Mouse (Mus musculus) neural tube, embryonic 10.5 days (tissue): ENCODE measurements around the gene Myo1f.

Experiments
- DNase-seq: peaks from one replicate; pipeline ENCODE4 v3.0.0-alpha.2; 2017; ENCODE audit warnings: low spot score; ENCODE audit errors: extremely low spot score

Myo1f gene

GRCm38 (mm10) chr17:33555223-33555855 is at the start of gene Myo1f:
Gene Myo1f (plus strand): TSS chr17:33555707.
- DNase-seq = no peak

DNA sequence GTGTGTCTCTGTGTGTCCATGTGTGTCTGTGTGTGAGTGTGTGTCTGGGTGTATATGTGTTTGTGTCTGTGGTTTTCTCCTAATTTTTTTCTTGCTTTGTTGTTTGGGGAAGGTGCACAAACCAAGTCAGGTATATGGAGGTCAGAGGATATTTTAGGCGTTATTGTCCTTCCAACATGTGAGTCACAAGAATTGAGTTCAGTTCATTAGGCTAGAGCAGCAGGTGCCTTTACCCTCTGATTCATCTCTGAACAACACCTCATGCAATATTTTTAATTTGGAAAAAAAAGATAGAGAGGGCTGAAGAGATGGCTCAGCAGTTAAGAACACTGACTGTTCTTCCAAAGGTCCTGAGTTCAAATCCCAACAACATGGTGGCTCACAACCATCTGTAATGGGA is 47.1 kb upstream of the Myo1f start:
- DNase-seq = no peak

DNA sequence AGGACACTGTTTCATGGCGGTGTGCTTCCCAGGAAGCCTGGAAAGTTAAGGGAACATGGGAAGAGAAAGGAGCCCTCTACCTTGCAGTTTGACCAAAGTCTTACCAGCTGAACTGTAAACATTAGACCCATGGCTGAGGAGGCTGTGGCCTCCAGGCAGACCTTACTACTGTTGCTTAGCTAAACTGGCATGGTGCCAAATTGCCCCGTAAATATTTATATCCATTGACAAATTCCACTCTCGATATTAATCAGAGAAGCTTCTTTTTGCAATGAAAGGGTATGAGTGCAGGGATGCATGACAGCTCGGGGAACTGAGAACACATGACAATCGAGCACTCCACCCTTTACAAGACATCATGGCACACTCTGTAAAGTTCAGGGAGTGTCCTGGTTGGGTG is 45.3 kb upstream of the Myo1f start:
- DNase-seq = no peak

DNA sequence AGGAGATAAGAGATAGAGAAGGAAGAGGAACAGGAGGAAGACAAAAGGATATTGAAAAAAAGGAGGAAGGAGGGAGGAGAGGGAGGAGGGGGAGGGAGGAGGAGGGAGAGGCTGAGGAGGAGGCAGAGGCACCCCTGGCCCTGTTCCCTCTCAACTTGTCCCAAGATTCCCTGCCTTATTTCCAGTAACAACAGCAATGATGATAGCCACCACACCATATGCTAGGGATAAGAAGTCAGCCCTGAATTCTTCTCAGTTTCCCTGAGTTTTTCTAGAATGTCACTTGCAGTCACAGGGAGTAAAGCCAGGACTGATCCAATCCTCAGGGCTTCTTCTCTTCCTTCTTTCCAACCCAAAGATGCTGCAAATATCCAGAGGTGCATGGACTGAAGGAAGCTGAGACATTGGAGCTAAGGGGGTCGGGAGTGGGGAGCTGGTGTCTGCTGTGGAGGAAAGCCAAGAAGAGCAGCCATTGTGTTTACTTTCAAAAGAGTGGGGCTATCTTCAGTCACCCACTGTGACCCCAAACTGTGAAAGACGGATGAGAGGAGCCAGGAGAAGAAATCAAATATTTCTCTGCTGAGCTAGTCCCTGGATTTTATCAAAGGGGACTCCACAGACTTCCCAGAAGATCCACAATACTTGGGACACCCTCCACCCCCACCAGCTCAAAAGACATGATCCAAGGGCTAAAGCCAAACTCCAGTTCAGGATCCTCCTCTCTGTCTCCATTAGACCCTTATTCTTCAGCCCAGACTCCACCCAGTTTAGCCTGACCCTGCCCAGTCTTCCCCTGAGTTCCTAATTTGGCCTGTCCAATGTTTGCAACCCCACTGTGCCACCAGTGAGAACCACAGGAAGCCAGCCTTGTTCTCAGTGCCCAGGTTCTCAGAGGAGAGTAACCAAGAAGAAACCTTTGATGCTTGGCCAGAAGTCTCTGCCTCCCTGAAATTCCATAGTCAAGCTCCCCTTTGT is 42.8 kb upstream of the Myo1f start:
- DNase-seq = no peak

DNA sequence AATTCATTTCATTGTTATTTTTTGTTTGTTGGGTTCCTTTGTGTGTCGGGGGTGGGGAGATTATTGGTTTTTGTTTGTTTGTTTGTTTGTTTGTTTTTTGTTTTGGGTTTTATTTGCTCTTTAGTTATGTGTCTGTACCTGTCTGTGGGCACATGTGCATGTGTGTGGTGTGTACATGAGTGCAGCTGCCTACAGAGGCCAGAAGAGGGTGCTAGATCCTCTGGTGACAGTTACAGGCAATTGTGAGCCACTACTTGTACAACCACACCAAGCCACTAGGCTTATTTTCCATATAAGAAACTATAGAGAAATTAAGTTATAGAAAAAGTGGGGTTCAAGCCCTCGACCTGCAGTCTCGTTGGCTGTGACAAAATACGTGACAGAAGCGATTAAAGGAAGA is 41.6 kb upstream of the Myo1f start:
- DNase-seq = no peak

- no peak for DNase-seq
These were observed 35.1 kb upstream of the Myo1f start for GRCm38 (mm10) chr17:33520366-33520765.

GRCm38 (mm10) chr17:33523431-33523917 is 32.0 kb upstream of the Myo1f start:
- DNase-seq = no peak

- peak; percentile 78 for DNase-seq
These were observed 31.4 kb upstream of the Myo1f start, which contains the start of gene Adamts10 for GRCm38 (mm10) chr17:33523918-33524755. Gene Adamts10 (plus strand): TSS chr17:33524204.

GRCm38 (mm10) chr17:33524806-33525373 is 30.6 kb upstream of the Myo1f start:
- DNase-seq = peak; percentile 56

- DNase-seq = no peak
These were observed 29.0 kb upstream of the Myo1f start for GRCm38 (mm10) chr17:33526506-33526905.

GRCm38 (mm10) chr17:33539106-33539675 is 16.3 kb upstream of the Myo1f start:
- peak; percentile 16 for DNase-seq

DNA sequence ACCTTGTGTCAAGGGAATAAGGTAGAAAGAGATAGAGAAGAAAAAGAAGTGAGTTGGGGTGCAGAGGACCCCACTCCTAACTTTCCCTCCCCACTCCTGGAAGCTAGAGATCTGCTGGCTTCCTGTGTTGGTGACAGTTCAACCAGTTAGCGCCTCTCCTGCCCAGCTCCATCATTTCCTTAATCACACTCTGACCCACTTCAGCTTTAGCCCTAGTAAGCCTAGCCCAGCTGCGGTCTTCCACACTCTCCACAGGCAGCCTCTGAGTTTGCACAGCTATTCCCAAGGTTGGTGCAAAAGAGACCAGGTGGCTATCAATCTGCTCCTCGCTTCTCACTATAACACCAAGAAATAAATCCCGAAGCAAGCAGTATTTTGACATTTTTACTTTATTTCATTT is 15.6 kb upstream of the Myo1f start:
- no peak for DNase-seq

- no peak for DNase-seq
These were observed 6.3 kb upstream of the Myo1f start for GRCm38 (mm10) chr17:33549212-33549611.

DNA sequence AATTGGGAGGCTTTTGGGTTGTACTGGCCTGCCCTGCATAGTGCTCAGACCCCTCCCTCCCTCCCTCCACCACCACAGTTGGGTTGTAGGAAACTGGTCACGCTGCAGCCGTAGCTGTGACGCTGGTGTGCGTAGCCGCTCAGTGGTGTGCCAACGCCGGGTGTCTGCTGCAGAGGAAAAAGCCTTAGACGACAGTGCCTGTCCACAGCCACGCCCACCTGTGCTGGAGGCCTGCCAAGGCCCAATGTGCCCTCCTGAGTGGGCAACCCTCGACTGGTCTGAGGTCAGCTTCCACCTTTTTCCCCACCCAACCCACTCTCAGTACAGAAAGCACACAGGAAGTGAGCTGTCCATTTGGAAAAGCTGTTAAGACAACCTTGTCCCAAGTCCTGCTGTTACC is 5.1 kb upstream of the Myo1f start:
- no peak for DNase-seq

DNA sequence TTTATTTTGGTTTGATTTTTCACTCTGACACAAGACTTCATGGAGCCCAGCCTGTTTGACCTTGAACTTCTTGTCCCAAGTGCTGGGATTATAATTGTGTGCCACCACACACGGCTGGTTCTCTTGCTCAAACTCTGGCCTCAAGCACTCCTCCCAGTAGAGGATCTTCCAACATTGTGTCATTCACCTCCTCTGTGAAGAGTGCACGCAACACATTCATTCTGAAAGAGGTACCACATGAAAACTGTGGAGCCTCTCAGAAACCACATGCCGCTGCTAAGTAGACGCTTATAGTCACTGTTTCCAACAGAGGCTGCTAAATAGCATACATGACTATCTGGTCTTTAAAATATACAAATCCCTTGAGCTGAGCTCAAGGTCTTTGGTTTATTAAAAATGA is 3.4 kb upstream of the Myo1f start:
- DNase-seq = no peak

DNA sequence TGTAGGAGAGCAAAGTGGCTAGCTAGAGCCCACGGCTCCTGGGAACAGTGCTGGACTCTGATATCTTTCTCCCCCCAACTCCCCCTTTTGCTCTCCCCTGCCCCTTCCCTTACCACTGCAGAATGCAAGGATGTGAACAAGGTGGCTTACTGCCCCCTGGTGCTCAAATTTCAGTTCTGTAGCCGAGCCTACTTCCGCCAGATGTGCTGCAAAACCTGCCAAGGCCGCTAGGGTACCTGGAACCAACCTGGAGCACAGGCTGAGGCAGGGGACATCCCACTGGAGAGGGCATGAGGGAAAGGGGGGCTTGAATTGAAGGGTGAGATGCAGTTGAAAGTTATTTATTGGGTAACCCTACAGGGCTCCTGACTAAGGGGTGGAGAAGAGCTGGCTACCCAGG is 2.5 kb upstream of the Myo1f start:
- peak; percentile 50 for DNase-seq

DNA sequence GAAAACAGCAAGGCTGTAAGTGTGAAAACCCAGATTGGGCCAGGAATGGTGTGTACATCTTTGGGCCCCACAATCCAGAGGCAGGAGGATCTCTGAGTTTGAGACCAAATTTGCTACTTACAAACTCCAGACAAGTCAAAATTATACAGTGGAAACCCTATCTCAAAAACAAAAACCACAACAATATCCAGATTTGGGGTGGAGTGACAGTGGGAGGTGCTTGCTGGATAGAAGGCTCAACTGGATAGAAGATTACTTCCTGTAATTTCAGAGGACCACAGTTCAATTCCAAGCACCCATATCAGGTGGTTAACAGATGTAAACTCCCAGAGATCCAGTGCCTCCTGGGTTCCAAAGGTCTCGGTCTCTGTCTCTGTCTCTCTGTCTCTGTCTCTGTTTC is 971 bp upstream of the Myo1f start:
- DNase-seq = no peak

DNA sequence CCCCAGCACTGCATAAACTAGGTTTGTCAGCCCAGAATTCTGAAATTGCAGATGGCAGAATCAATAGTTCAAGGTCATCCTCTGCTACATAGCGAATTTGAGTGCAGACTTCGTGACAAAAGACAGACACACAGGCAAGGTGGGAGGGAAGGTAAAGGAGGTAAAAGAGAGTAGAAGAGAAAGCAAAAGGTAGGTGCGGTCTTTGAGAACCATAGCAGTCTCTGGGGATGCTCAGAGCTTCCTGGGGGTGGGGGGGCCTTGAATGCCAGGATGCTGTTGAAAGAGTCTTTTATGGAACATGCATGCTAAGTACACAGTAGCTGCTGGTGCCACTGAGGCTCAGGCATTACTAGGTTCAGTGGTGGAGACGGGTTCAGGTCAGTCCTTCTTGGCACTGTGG is 2.4 kb downstream of the Myo1f start:
- DNase-seq = no peak

DNA sequence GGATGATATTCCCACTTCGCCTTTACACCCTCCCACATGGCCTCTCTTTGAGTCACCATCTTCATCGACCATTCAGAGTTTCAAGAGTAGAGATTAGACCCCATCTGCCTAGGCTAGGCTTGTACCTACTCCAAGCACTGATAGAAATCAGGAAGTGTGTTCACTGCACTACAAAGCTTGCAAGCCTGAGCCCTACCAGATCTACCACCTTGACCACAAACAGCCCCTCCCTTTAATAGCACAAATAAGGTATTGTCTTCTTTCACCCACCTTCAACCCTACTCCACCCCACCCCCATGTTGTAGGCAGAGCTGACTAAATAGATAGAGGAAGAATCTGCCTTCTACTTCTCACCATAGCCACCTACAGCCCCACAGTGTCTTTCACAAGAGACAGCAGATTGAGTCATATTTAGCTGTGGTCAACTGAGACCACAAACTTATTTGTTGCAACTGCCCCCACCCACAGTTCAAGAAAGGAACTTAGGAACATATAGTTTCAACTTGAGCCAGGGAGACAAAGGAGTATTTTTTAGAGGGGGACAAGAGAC is 8.1 kb downstream of the Myo1f start:
- DNase-seq = no peak

- DNase-seq = no peak
These were observed 9.1 kb downstream of the Myo1f start for GRCm38 (mm10) chr17:33564599-33564998.

GRCm38 (mm10) chr17:33566182-33566581 is 10.7 kb downstream of the Myo1f start:
- no peak for DNase-seq
